Mouse (Mus musculus): ENCODE data around the gene Sod1.
A peak's percentile ranks its signal among the peaks of the same experiment; 100 is the strongest.

Sod1 gene

GRCm38 (mm10) chr16:90259623-90260022, 39.1 kb downstream of the Sod1 start:
- DNase-seq: no peak

DNA sequence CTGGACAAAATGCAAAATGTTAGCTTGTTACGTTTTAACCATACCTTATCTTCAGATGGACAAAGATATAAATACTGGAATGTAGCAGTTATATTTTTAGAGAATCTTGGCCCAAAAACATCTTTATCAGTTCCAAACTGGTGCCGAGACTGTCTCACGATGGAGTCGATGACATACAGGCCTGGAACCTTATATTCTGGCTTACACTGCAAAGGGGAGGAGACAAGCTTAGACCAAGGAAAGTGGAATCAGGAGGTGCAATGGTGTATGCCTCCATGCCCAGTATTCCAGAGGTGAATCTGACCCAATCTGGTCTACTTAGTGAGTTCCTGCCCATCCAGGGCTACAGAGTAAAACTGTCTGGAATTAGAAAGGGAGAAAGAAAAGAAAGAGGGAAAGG, 39.5 kb downstream of the Sod1 start:
- DNase-seq: no peak

DNA sequence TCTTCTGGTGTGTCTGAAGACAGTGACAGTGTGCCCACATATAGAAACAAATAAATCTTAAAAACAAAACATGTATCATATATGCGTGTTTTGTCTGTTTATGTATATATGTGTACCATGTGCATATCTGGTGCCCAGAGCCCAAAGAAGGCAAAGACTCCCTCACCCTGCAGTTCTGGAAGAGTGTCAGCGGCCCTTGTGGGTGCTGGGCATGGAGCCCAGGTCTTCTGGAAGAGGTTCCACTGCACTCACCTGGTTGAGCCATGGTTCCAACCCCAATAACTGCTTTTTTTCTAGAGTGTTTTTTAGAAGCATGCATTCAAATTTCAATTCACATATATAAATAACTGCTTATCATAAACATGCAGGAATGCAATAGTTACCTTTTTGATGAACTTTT, 41.2 kb downstream of the Sod1 start:
- no peak for DNase-seq

DNA sequence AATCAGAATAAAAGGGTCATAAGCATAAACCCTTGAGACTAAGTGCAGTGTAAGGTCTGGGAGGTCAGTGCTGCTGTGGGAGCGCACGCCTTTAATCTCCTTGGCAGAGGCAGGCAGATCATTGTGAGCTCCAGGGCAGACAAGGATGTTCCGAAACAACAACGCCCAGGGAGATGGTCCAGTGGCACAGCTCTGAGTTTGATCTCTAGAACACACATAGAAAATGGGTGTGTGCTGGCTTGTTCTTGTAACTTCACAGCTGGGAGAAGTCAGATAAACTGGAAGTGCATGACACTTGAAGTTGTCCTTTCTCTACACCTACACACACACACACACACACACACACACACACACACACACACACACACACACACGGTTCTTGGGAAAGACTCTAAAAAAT, 43.5 kb downstream of the Sod1 start:
- peak; percentile 77 for DNase-seq

GRCm38 (mm10) chr16:90265106-90265505, 44.6 kb downstream of the Sod1 start:
- DNase-seq: peak; percentile 33

DNA sequence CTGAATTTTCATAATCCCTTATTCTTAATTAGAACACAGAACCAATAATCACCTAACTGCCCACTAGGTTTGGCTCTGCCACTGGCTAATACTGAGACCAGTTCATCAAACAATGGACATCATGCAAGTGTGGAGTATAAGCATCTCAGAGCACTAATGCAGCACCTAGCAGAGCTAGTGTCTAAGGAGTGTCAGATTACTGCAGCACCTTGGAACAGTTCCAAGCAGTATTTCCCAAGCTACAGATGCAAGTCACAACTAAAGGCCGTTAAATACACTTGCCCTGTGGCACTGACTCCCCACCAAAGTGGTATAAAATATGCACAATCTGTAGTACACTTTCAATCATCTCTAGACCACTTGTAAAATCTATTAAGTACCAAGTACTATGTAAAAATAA, 46.0 kb downstream of the Sod1 start:
- no peak for DNase-seq

- DNase-seq: no peak
Measured at GRCm38 (mm10) chr16:90275521-90275920, 55.0 kb downstream of the Sod1 start.
